Mouse (Mus musculus) right cerebral cortex, postnatal 14 days (tissue): ENCODE measurements around the gene Atp5c1.

Experiments used
- DNase-seq: peaks from one replicate; pipeline ENCODE4 v3.0.0; 2022

The Atp5c1 gene

GRCm38 (mm10) chr2:10049456-10049855, 30.9 kb downstream of the Atp5c1 start:
- DNase-seq = no peak

DNA sequence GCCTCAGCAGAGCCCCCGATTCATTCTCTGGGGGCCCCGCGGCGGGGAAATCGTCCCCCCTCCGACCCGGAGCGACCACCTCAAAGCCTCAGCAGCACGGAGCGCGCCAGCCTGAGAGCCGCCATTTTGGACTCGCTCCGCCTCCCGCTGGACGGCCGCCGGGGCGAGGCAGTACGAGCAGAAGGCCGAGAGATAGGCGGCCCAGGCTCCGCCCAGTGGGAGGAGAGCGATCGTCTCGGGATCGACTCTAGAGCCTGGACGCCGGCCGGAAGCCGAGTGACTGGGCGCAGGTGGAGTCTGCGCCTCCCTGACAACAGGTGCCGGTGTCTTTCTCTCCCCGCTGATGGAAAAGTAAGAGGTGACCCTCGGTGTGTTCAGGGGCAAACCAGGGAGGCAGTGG, 31.8 kb downstream of the Atp5c1 start, which contains the start of gene Taf3:
Gene Taf3 (minus strand): TSS at position 136 of the 400 bp plus-strand sequence.
- peak; percentile 91 for DNase-seq

GRCm38 (mm10) chr2:10047758-10048436, 32.4 kb downstream of the Atp5c1 start:
- peak; percentile 25 for DNase-seq

GRCm38 (mm10) chr2:10034976-10035375, 45.3 kb downstream of the Atp5c1 start:
- no peak for DNase-seq

DNA sequence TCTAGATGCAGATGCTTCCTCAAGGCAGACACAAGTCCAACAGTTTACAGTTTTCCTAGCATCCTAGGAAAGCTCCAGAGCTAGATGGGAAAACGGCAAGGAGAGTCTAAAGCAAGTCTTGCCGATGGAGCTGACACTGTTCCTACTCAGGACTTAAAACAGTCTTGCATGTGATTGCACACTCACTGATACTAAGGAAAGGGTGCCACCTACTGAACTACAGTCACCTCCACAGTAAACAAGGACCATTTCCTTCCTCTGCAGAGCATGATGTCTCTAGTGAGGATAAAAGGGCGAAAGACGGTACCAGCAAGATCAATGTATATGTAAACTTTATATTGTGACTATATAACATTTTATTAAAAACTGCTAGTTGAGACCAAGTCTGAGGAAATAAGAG, 46.6 kb downstream of the Atp5c1 start:
- DNase-seq = no peak

- DNase-seq = no peak
Measured at GRCm38 (mm10) chr2:10029755-10030154, 50.6 kb downstream of the Atp5c1 start.

DNA sequence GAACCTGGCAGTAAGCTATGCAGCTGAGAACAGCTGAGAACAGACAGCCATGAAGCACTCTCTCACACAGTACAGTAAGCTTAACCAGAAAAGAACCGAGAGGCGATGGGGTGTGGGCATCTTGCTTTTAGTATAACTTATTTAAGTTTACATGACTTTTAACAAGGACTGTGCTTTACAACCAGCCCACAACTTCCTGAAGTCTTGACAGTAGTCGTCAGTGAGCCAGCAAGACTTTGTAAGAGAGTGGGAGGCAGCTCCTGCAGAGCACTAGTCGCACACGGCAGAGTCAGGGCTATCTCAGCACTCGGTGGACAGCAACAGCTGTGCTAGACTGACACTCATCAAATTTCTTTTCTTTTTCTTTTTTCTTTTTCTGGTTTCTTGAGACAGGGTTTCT, 56.0 kb downstream of the Atp5c1 start:
- no peak for DNase-seq

- DNase-seq = no peak
Measured at GRCm38 (mm10) chr2:10021296-10021695, 59.0 kb downstream of the Atp5c1 start.

DNA sequence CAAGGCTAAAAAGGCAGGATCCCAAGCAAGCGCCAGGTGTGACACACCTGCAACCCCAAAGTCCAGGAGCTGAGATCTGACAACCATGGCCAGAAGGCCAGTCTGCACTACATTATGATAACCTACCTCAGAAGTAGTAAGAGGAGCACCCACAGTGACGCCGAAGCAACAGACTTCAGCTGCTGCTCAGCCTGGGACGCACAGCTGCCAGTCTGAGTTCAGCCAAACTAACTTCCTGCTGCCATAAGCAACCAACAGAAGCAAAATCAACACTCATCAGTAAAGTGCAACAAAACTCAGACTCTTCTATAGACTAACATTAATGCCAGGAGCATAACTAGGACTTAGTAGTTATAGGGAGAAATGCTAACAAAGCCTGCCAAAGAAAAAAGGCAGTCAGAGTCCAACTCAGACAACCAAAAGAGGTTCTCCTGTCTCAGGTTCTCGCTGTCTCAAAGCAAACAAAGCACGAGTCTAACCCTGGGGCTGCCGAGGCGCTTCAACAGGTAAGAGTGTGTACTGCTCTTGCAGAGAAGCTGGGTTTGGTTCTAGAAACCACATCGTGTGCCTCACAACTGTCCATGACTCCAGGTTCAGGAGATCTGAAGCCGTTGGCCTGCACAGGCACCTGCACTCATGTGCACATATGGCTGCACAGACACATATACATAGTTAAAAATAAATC, 65.2 kb downstream of the Atp5c1 start:
- no peak for DNase-seq

GRCm38 (mm10) chr2:10010263-10010909, 69.9 kb downstream of the Atp5c1 start:
- DNase-seq = no peak

- DNase-seq = no peak
Measured at GRCm38 (mm10) chr2:10009671-10010254, 70.5 kb downstream of the Atp5c1 start.

DNA sequence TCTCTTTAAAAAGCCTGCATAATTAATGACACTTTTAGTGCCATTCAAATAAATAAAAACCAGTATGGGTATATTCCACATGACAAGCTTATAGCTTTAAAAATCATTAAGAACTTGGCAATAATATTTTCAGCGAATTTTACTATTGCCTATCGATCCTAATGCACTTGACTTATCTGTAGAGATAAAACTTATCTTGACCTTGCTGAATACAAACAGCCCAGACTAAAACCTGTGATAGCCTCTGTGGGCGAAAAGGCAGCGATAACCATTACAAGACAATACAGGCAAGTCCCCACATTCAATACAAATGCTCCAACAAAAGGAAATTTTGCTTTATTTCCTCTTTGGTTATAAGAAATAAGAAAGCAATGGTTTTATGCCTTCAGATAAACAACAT, 71.7 kb downstream of the Atp5c1 start:
- no peak for DNase-seq
